Mouse (Mus musculus): Measurements from ENCODE around the gene Mplkip. TPM values are rescaled to one million over a fixed set of nuclear protein-coding genes. Genes with fewer than 3 reads are reported as not detected.

Gene Mplkip
- total and polyA plus RNA-seq, 3 experiments, result 20.1 to 39.1 TPM; not detected in 1

- Histone ChIP-seq H3K9ac (ENCODE audit: control insufficient read depth, low read depth, low read length, poor library complexity, severe bottlenecking) (no peak overlapping the region), H3K9me3 (replicated peaks; ENCODE audit: insufficient read depth, low read length) (no peaks in the 10 kb centered on the region), H3K4me3 (ENCODE audit: control insufficient read depth in 1 of 2, insufficient read depth in 1 of 2, low read depth in 2 of 2, low read length in 2 of 2) (no peak overlapping the region), H3K27me3 (ENCODE audit: control insufficient read depth in 1 of 2, insufficient read depth in 2 of 2, low read length in 2 of 2) (no peaks in the 10 kb centered on the region; a peak in 1 of 4 replicates), H3K4me1 (ENCODE audit: control insufficient read depth in 1 of 2, insufficient read depth in 2 of 2, low read length in 2 of 2) (no peaks in the 10 kb centered on the region), H3K36me3 (ENCODE audit: control insufficient read depth in 1 of 2, insufficient read depth in 2 of 2, low read length in 2 of 2) (no peaks in the 10 kb centered on the region), H3K79me2 (ENCODE audit: control insufficient read depth, insufficient read depth, low read length, poor library complexity) (no peaks in the 10 kb centered on the region), H3K27ac (ENCODE audit: control insufficient read depth, low read depth, low read length) (no peak overlapping the region)
- no peak for DNase-seq (ENCODE audit: low read depth, low spot score)
- TF ChIP-seq ELF1 (IDR thresholded peaks at IDR 0.05; ENCODE audit: low read depth, low read length), result no peak
- TF ChIP-seq RCOR1 (IDR thresholded peaks at IDR 0.05; ENCODE audit: low read depth, low read length), result no peak
- no peak for TF ChIP-seq CTCF (IDR thresholded peaks at IDR 0.05 in 2 of 3, conservative IDR thresholded peaks at IDR 0.05 in 1 of 3; ENCODE audit: control insufficient read depth in 1 of 3, insufficient read depth in 1 of 3, low read depth in 2 of 3, low read length in 3 of 3, poor library complexity in 1 of 3, severe bottlenecking in 1 of 3)
- no peak for TF ChIP-seq POLR2AphosphoS2 (IDR thresholded peaks at IDR 0.05; ENCODE audit: low read length)
- no peak for TF ChIP-seq GABPA (IDR thresholded peaks at IDR 0.05; ENCODE audit: low read depth, low read length)
- no peak for TF ChIP-seq MAX (IDR thresholded peaks at IDR 0.05; ENCODE audit: low read length)
- TF ChIP-seq UBTF (IDR thresholded peaks at IDR 0.05; ENCODE audit: borderline replicate concordance, insufficient read depth, low read depth, low read length), result no peak
- TF ChIP-seq ZKSCAN1 (IDR thresholded peaks at IDR 0.05; ENCODE audit: low read depth, low read length), result no peak
- no peak for TF ChIP-seq MYC (IDR thresholded peaks at IDR 0.05; ENCODE audit: low read depth, low read length)
- no peak for TF ChIP-seq ZC3H11A (IDR thresholded peaks at IDR 0.05; ENCODE audit: low read depth, low read length)
- no peak for TF ChIP-seq USF1 (IDR thresholded peaks at IDR 0.05; ENCODE audit: low read depth, low read length)
- TF ChIP-seq BHLHE40 (IDR thresholded peaks at IDR 0.05; ENCODE audit: borderline replicate concordance, low read depth, low read length), result no peak
- no peak for TF ChIP-seq TCF12 (IDR thresholded peaks at IDR 0.05; ENCODE audit: low read depth, low read length)
- TF ChIP-seq KAT2A (conservative IDR thresholded peaks at IDR 0.05; ENCODE audit: low read depth, low read length), result no peak
- no peak for TF ChIP-seq CHD2 (IDR thresholded peaks at IDR 0.05; ENCODE audit: low read length)
These were observed 27.6 kb upstream of the Mplkip start for GRCm38 (mm10) chr13:17667380-17667779.

- no peak overlapping the region for H3K27ac ChIP-seq (ENCODE audit: control insufficient read depth, low read depth, low read length)
- no peaks in the 10 kb centered on the region for H3K79me2 ChIP-seq (ENCODE audit: control insufficient read depth, insufficient read depth, low read length, poor library complexity)
- no peak for DNase-seq (ENCODE audit: low read depth, low spot score)
- TF ChIP-seq CHD1 (IDR thresholded peaks at IDR 0.05; ENCODE audit: low read depth, low read length), result no peak
- TF ChIP-seq POLR2AphosphoS5 (IDR thresholded peaks at IDR 0.05; ENCODE audit: borderline replicate concordance, low read depth, low read length), result no peak
- TF ChIP-seq SMC3 (IDR thresholded peaks at IDR 0.05; ENCODE audit: low read depth, low read length), result no peak
- TF ChIP-seq HCFC1 (IDR thresholded peaks at IDR 0.05; ENCODE audit: low read depth, low read length), result no peak
- TF ChIP-seq RCOR1 (IDR thresholded peaks at IDR 0.05; ENCODE audit: low read depth, low read length), result no peak
- no peak for TF ChIP-seq CHD2 (IDR thresholded peaks at IDR 0.05; ENCODE audit: low read length)
- TF ChIP-seq MAFK (IDR thresholded peaks at IDR 0.05; ENCODE audit: borderline replicate concordance, low read depth, low read length), result no peak
- TF ChIP-seq MYC (IDR thresholded peaks at IDR 0.05; ENCODE audit: low read depth, low read length), result no peak
- no peak for TF ChIP-seq NRF1 (IDR thresholded peaks at IDR 0.05; ENCODE audit: insufficient read depth, low read depth, low read length, poor library complexity, severe bottlenecking)
- no peak for TF ChIP-seq ETS1 (IDR thresholded peaks at IDR 0.05; ENCODE audit: low read depth, low read length)
- TF ChIP-seq RAD21 (IDR thresholded peaks at IDR 0.05; ENCODE audit: low read depth, low read length), result no peak
- TF ChIP-seq SIN3A (IDR thresholded peaks at IDR 0.05; ENCODE audit: low read length), result no peak
- no peak for TF ChIP-seq MEF2A (IDR thresholded peaks at IDR 0.05; ENCODE audit: extremely low read depth, insufficient replicate concordance, low read depth, low read length, poor library complexity, severe bottlenecking)
- TF ChIP-seq ZMIZ1 (IDR thresholded peaks at IDR 0.05; ENCODE audit: low read depth, low read length), result no peak
- no peak for TF ChIP-seq TBP (IDR thresholded peaks at IDR 0.05; ENCODE audit: low read depth, low read length)
- TF ChIP-seq E2F4 (IDR thresholded peaks at IDR 0.05; ENCODE audit: borderline replicate concordance, low read depth, low read length), result no peak
- H3K9ac ChIP-seq (ENCODE audit: control insufficient read depth, low read depth, low read length, poor library complexity, severe bottlenecking), result no peak overlapping the region
- H3K36me3 ChIP-seq (ENCODE audit: control insufficient read depth in 1 of 2, insufficient read depth in 2 of 2, low read length in 2 of 2), result no peaks in the 10 kb centered on the region
- no peak overlapping the region for H3K4me3 ChIP-seq (ENCODE audit: control insufficient read depth in 1 of 2, insufficient read depth in 1 of 2, low read depth in 2 of 2, low read length in 2 of 2)
- H3K27me3 ChIP-seq (ENCODE audit: control insufficient read depth in 1 of 2, insufficient read depth in 2 of 2, low read length in 2 of 2), result no peaks in the 10 kb centered on the region; a peak in 2 of 4 replicates
- H3K4me1 ChIP-seq (ENCODE audit: control insufficient read depth in 1 of 2, insufficient read depth in 2 of 2, low read length in 2 of 2), result no peaks in the 10 kb centered on the region
- no peaks in the 10 kb centered on the region for H3K9me3 ChIP-seq (replicated peaks; ENCODE audit: insufficient read depth, low read length)
These were observed 23.9 kb upstream of the Mplkip start for GRCm38 (mm10) chr13:17671122-17671521.
